Mouse (Mus musculus) heart, adult 2 months (tissue): Measurements from ENCODE around the gene Tmem79. TPM values are rescaled to one million over a fixed set of nuclear protein-coding genes. Genes with fewer than 3 reads are reported as not detected.

Experiments
- DNase-seq, 2 experiments: peaks; one replicate each; pipeline ENCODE4 v3.0.0; 2021
- H3K27ac ChIP-seq: fragments of 200-600 bp; 2 replicates; pipeline ENCODE4 v1.8.1; 2022
- H3K27me3 ChIP-seq: fragments of 200-500 bp; 2 replicates; pipeline ENCODE4 v1.6.1; 2012; ENCODE audit warnings: mild to moderate bottlenecking, low read length, inconsistent platforms, mixed read lengths; ENCODE audit not compliant: control insufficient read depth, insufficient read depth
- H3K36me3 ChIP-seq: fragments of 200-500 bp; 2 replicates; pipeline ENCODE4 v1.6.1; 2012; ENCODE audit warnings: low read length, inconsistent platforms; ENCODE audit not compliant: control insufficient read depth, insufficient read depth
- H3K4me1 ChIP-seq: fragments of 200-500 bp; 2 replicates; pipeline ENCODE4 v1.6.1; 2011; ENCODE audit warnings: low read length; ENCODE audit not compliant: control insufficient read depth, insufficient read depth
- H3K4me3 ChIP-seq: fragments of 200-600 bp; 2 replicates; pipeline ENCODE4 v1.8.1; 2022
- H3K79me2 ChIP-seq: fragments of 200-500 bp; replicated peaks from 2 replicates; pipeline ENCODE4 v1.6.1; 2012; ENCODE audit warnings: mild to moderate bottlenecking, inconsistent platforms, low read length, moderate library complexity, mixed read lengths; ENCODE audit not compliant: control insufficient read depth, insufficient read depth
- H3K9ac ChIP-seq: fragments of 200-500 bp; 2 replicates; pipeline ENCODE4 v1.6.1; 2012; ENCODE audit warnings: low read depth, mild to moderate bottlenecking, control low read depth, inconsistent platforms, low read length, mixed read lengths
- CTCF ChIP-seq: fragments of 200-600 bp; IDR thresholded peaks from 2 replicates; pipeline ENCODE4 v1.8.1; 2022; ENCODE audit warnings: antibody characterized with exemption, mild to moderate bottlenecking, moderate library complexity
- EP300 ChIP-seq: fragments of 200-500 bp; IDR thresholded peaks from 2 replicates; pipeline ENCODE4 v1.6.1; 2011; ENCODE audit warnings: low read depth, low read length, control low read depth; ENCODE audit not compliant: insufficient read depth
- POLR2A ChIP-seq: fragments of 200-500 bp; IDR thresholded peaks from 2 replicates; pipeline ENCODE4 v1.6.1; 2011; ENCODE audit warnings: mild to moderate bottlenecking, low read depth, low read length, control low read depth; ENCODE audit not compliant: insufficient read depth
- WGBS: fragments of 180-500 bp; shearing (Covaris S2); methylation state at CpG from one replicate; pipeline ENCODE4 v1.1.7; 2018; 5-methylcytosine and 5-hydroxymethylcytosine counted together
- intact Hi-C: fragments of 180-260 bp; cut with DNase I; formaldehyde crosslinking; loops from one replicate; pipeline ENCODE4 v1.15.1; 2025
- polyA plus RNA-seq: library from polyadenylated mRNA; depleted of rRNA; stranded (reverse); fragments of >200 nt; gene quantifications from 2 replicates; pipeline ENCODE4 v1.2.3, GENCODE M21; 2012
- total RNA-seq, 2 experiments: library from RNA; stranded (reverse); gene quantifications; 2 replicates each; pipeline ENCODE4 v1.2.3; 2021

Gene Tmem79
- total and polyA plus RNA-seq, 3 experiments: 1.6 to 3.5 (median 1.7) TPM

- intact Hi-C loops: no loop called here
- no peaks in the 10 kb centered on the region; the same call in 1 of the 2 replicates for H3K36me3 ChIP-seq
- 82% methylated on average over 13 of the region's 13 CpGs for WGBS
- no peaks in the 10 kb centered on the region for H3K4me1 ChIP-seq
- H3K27me3 ChIP-seq: no peaks in the 10 kb centered on the region
- no peak overlapping the region for H3K9ac ChIP-seq
- H3K27ac ChIP-seq: no peak overlapping the region
- no peaks in the 10 kb centered on the region for H3K79me2 ChIP-seq
- no peak for DNase-seq
- no peak for TF ChIP-seq EP300
- TF ChIP-seq POLR2A: no peak
- no peak for TF ChIP-seq CTCF
- no peak overlapping the region for H3K4me3 ChIP-seq
These were observed 14.8 kb upstream of the Tmem79 start for GRCm38 (mm10) chr3:88350732-88351131.

GRCm38 (mm10) chr3:88339006-88339405 is 3.1 kb upstream of the Tmem79 start:
- TF ChIP-seq POLR2A: no peak
- TF ChIP-seq EP300: no peak
- no peak for TF ChIP-seq CTCF
- no peak overlapping the region for H3K27ac ChIP-seq

GRCm38 (mm10) chr3:88338316-88338715 is 2.4 kb upstream of the Tmem79 start:
- intact Hi-C loops: loop anchor here (5.0 kb wide), 1 partner anchor 41 kb away; the partner anchor contains the start of genes Cct3 and Tsacc

More at GRCm38 (mm10) chr3:88339006-88339405, 3.1 kb upstream of the Tmem79 start:
- H3K4me3 ChIP-seq: no peak overlapping the region
- intact Hi-C loops: loop anchor here (5.0 kb wide), 1 partner anchor 42 kb away; the partner anchor contains the start of genes Cct3 and Tsacc
- H3K27me3 ChIP-seq: no peaks in the 10 kb centered on the region
- H3K79me2 ChIP-seq: no peaks in the 10 kb centered on the region; the same call in 1 of the 2 replicates
- peaks cover 6% of the 10 kb centered on the region for H3K4me1 ChIP-seq
- H3K9ac ChIP-seq: no peak overlapping the region
- H3K36me3 ChIP-seq: no peaks in the 10 kb centered on the region; the same call in 1 of the 2 replicates
- no peak for DNase-seq
- 43% methylated on average over 3 of the region's 3 CpGs for WGBS

GRCm38 (mm10) chr3:88337367-88338020 is 1.5 kb upstream of the Tmem79 start:
- TF ChIP-seq EP300 (no peak), CTCF (no peak), POLR2A (no peak)
- Histone ChIP-seq H3K9ac (no peak overlapping the region), H3K36me3 (no peaks in the 10 kb centered on the region; the same call in 1 of the 2 replicates), H3K4me3 (peak overlapping the region; percentile 85; the same call in 1 of the 2 replicates), H3K79me2 (no peaks in the 10 kb centered on the region; the same call in 1 of the 2 replicates), H3K27me3 (no peaks in the 10 kb centered on the region), H3K4me1 (peaks cover 6% of the 10 kb centered on the region), H3K27ac (peak overlapping the region; percentile 99; the same call in 1 of the 2 replicates)
- peak in 1 of 2 experiments; percentile 28 for DNase-seq
- 36% methylated on average over 11 of the region's 11 CpGs for WGBS
- intact Hi-C loops: loop anchor here (5.0 kb wide), 1 partner anchor 40 kb away; the partner anchor contains the start of genes Cct3 and Tsacc

More at GRCm38 (mm10) chr3:88338316-88338715, 2.4 kb upstream of the Tmem79 start:
- H3K9ac ChIP-seq: no peak overlapping the region
- WGBS: 74% methylated on average over 7 of the region's 7 CpGs
- H3K79me2 ChIP-seq: no peaks in the 10 kb centered on the region; the same call in 1 of the 2 replicates
- no peaks in the 10 kb centered on the region for H3K27me3 ChIP-seq
- H3K27ac ChIP-seq: no peak overlapping the region
- no peak overlapping the region for H3K4me3 ChIP-seq
- H3K4me1 ChIP-seq: peaks cover 6% of the 10 kb centered on the region
- no peaks in the 10 kb centered on the region; the same call in 1 of the 2 replicates for H3K36me3 ChIP-seq
- DNase-seq: no peak
- TF ChIP-seq EP300: no peak
- no peak for TF ChIP-seq POLR2A
- TF ChIP-seq CTCF: no peak

- Histone ChIP-seq H3K27ac (peak overlapping the region; percentile 99), H3K9ac (peak overlapping the region; percentile 75), H3K27me3 (no peaks in the 10 kb centered on the region), H3K36me3 (no peaks in the 10 kb centered on the region), H3K79me2 (no peaks in the 10 kb centered on the region; the same call in 1 of the 2 replicates), H3K4me1 (peaks cover 6% of the 10 kb centered on the region), H3K4me3 (peak overlapping the region; percentile 85)
- TF ChIP-seq POLR2A (no peak), CTCF (no peak), EP300 (no peak)
- intact Hi-C loops: loop anchor here (5.0 kb wide), 1 partner anchor 38 kb away; the partner anchor contains the start of genes Cct3 and Tsacc
- 1% methylated on average over 27 of the region's 27 CpGs for WGBS
- DNase-seq: no peak
These were observed 403 bp downstream of the Tmem79 start for GRCm38 (mm10) chr3:88335436-88336053.
